Mouse (Mus musculus) heart, postnatal 25 days (tissue): Measurements from ENCODE around the gene Tulp1. TPM values are rescaled to one million over a fixed set of nuclear protein-coding genes. Genes with fewer than 3 reads are reported as not detected.
"Not testable (repeated sequence)": the region's sequence is repeated elsewhere in the genome, so short reads cannot be mapped to it uniquely, and the experiment has no call there.

Experiments
- DNase-seq: peaks from one replicate; pipeline ENCODE4 v3.0.0; 2022; ENCODE audit warnings: low spot score
- intact Hi-C: fragments of 180-260 bp; cut with DNase I; formaldehyde crosslinking; loops from one replicate; pipeline ENCODE4 v1.15.1; 2025
- total RNA-seq, 2 experiments: library from RNA; stranded (reverse); gene quantifications; 2 replicates each; pipeline ENCODE4 v1.2.3; 2021

Tulp1 gene
- total RNA-seq, 2 experiments from 2014 or later, result 0.34 TPM; not detected in 1

GRCm38 (mm10) chr17:28371941-28372340 lies 6.9 kb upstream of the Tulp1 start:
- intact Hi-C loops, result no loop called here
- no peak for DNase-seq

DNA sequence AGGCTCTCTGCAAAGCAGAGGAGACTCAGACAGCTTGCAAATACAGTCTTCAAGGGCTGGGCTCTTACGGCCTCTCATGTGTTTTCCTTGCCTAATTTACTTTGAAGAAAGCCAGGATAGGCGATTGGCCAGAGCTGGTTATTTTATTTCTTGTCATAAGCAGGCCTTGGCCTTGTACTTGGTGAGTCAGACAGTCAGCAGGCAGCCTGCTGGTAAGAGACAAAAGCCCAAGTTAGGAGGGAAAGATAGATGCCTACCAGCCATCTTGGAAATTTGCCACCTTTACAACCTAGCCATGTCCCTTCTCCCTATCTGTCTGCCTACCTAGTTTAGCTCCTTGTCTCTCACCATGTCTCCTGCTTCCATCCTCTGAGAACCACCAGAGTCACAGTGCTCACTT lies 6.3 kb upstream of the Tulp1 start:
- intact Hi-C loops, result no loop called here

DNA sequence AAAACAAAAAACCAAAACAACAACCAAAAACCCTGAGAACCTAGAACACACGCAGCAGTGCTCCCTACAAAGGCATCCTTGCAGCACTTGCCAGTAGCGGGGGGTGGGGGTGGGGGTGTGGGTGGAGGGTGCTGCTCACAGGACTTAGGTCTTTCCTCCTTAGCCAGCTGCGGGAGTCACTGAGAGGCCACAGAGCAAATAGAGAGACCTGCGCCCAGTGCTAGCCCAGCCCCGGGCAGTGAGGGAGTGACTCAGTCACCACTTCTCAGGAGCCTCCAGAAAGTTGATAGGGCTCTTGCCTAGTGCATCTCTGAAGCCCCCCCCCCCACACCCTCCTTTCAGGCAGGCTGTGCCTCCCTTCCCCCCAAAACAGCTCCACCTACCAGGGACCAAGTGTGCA lies 4.0 kb upstream of the Tulp1 start:
- intact Hi-C loops, result loop anchor here (2.0 to 5.0 kb wide), 2 partner anchors 144 to 162 kb away; partner anchors contain the start of gene Def6
- DNase-seq, result no peak

More for the DNA sequence above, 6.3 kb upstream of the Tulp1 start:
- DNase-seq, result no peak

DNA sequence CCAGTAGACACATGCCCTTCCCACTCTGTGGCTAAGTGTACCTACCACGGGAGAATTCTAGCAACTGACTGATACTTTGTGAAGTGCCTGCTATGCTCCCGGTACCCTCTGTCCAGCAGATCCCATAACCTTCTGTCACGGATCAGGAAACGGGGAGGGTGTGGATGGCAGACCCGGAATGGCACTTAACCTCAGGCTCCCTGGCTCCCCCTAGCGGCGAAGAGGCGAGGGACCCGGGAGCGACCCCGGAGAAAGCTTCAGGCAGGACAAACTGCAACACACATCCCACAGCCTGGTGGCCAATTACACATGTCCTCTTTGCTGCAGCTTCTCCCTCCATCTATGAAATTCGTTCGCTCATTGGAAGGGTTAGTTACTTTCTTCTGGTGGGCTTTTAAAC lies 3.4 kb upstream of the Tulp1 start:
- peak; percentile 52 for DNase-seq
- intact Hi-C loops, result loop anchor here (1.0 to 5.0 kb wide), 3 partner anchors 40 to 161 kb away; partner anchors contain the start of genes Def6 and Rpl10a

GRCm38 (mm10) chr17:28363507-28363906 lies 1.5 kb downstream of the Tulp1 start:
- no peak for DNase-seq
- intact Hi-C loops, result no loop called here

DNA sequence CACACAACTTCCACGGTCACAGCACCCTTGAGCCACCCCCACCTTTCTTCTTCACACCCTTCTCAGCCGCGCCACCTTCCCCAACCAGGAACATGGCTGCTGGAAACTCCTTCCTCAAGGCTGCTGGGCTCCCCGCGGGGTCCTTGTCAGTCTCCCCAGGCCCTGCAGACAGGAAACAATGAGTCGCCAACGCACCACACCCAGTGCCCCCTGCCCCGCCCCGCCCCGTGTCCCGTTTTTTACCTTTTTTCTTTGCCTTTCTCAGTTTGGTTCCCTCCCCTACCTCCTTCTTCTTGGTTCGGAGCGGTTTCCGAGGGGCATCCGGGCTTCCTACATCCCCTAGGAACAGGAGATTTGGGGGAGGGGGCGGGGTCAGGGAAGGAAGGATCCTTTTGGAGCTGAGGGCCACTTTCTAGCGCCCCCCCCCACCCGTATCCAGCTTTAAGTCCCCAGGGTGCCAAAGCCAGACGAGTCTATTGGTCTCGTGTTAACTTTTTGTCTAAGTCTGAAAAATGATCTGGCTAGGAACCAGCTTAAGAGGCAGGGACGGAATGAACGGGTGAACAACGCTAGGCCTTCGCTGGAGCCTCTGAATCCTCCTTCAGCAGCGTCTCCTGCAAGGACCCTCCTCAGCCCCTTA lies 2.2 kb downstream of the Tulp1 start:
- no peak for DNase-seq
- intact Hi-C loops, result no loop called here

- no peak for DNase-seq
- intact Hi-C loops, result no loop called here
These were observed 2.9 kb downstream of the Tulp1 start for GRCm38 (mm10) chr17:28361921-28362652.

DNA sequence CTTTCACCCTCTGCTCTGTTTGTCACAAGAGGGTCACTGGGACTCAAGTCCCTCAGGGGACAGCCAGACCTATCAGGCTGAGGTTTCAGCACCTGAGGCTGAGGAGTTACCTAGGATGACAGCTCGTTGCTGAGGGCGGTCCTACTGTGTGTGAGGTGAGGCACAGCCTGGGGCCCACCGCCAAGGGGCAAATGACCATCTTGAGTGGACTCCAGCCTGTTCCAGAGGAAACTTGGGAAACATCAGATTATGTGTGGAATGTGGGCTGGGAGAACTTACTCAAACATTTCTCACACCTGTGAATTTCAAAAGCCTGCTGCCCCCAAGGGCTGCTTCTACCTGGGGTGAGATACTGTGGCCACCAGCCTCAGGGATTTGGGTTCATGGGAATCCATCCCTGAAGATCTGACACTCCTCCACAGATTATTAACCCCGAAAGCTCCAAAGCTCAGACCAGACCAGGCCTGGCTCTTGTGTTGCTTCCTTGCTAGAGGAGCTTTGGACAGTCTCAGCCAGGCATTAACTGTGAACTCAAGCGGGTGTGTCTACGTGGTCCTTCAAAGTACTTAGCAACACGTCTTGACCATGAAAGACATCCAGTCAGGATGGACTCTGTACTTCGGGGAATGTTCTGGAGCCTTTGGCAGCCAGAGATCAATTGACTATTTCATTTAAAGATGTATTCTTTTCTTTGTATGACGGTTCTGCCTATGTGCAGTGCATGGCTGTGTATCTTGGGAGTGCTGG lies 4.3 kb downstream of the Tulp1 start:
- intact Hi-C loops, result no loop called here
- DNase-seq, result no peak

DNA sequence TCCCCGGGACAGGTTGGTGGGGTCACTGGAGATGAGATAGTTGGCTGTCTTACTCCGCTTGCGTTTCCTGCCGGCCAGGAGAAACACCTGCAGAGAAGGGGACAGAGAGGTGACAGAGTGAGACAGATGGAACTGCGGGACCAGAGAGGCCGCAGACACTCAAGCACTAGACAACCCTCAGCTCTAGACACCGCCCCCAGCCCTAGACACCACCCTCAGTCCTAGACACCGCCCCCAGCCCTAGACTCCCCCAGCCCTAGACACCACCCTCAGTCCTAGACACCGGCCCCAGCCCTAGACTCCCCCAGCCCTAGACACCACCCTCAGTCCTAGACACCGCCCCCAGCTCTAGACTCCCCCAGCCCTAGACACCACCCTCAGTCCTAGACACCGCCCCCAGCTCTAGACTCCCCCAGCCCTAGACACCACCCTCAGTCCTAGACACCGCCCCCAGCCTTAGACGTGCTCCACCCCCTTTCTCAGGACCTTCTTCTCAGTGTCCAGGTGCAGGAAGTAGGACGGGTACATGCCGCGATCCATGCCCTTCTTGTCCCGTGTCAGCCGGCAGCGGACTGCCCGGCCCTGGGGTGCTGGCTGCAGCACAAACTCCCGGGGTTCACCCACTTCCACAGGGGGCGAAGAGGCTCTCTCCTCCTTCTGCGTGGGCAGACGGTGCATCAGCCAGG lies 6.3 kb downstream of the Tulp1 start:
- DNase-seq, intact Hi-C loops: not testable (repeated sequence)

DNA sequence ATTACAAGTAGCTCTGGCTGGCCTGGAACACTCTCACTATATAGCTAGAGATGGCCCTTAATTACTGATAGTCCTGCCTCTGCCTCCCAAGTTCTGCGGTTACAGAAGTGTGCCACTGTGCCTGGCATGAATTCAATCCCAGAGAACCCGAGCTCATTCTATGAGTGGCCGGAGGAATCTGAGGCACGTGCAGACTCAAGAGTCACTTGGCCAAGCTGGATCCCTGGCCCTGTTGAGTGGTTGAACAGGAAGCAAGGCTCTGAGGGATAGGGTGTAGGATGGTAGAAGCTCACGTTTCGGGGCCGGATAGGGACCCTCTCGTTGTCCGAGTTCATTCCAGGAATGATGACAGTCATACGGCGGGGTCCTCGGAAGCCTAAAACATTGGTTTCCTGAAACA lies 9.2 kb downstream of the Tulp1 start:
- intact Hi-C loops, result no loop called here
- no peak for DNase-seq

DNA sequence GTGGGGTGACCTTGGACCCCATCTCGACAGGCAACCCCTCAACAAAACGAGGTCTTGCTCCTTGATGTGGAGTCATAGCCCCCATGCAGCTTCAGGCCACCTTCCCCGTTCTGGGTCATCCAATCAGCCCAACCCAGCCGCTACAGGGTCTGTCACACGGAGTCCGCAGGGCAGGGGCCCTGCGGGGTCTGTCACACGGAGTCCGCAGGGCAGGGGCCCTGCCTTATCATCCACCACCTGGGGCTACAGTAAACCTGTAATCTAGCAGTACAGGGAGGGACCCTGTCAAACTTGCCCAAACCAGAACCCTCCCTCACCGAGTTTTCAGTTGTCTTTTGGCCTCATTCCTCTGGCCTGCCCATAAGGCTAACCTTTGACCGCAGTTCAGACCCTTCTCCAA lies 13.0 kb downstream of the Tulp1 start:
- intact Hi-C loops, result no loop called here
- no peak for DNase-seq

GRCm38 (mm10) chr17:28351353-28351890 lies 13.6 kb downstream of the Tulp1 start:
- intact Hi-C loops, result no loop called here

DNA sequence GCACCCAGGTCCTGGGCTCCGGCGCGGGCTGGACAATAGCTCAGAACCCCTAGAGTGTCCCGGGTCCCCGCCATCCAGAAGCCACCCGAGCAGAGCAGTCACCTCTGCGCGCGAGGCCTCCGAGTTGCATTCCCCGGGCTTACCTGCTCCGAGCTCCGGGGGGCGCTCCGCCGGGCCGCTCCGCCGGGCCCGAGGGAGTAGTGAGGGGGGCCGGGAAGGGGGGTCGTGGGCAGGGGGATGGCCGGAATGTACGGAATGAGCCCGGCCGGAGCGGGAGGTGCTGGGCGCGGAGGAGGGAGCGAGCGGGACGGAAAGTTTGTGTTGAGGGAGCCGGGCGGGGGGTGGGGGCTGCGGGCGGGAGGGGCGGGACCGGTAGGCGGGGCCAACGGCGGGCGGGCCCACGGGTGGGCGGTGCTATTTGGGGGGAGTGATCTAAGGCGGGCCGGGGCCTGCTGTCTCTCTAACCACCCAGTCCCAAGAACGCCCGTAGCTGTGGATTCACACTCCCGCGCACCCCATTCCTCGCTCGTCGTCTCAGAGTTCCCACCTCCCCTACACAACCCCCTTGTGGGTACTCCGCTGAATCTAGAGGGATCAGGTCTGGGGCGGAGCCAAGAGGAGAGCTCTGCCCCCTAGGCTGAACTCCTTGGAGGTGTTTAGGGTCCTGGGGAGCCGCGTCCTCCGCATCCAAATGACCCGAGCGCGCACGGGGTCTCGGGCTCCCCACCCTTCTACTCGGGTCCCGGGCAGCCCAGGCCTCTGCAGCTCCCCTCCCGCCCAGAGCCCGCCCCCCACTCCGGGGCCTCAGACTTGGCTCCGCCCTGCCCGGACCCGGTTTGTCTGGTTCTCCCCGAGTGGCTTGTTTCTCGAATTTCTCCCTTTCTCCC lies 14.3 kb downstream of the Tulp1 start, which contains the start of gene Tead3:
Gene Tead3 (minus strand): TSS at position 352 of the 887 bp plus-strand sequence.
- intact Hi-C loops, result no loop called here
- DNase-seq, result peak; percentile 54

More at GRCm38 (mm10) chr17:28351353-28351890, 13.6 kb downstream of the Tulp1 start:
- DNase-seq, result no peak

GRCm38 (mm10) chr17:28349901-28350465 lies 15.0 kb downstream of the Tulp1 start:
- no peak for DNase-seq
- intact Hi-C loops, result no loop called here

- intact Hi-C loops, result no loop called here
- no peak for DNase-seq
These were observed 15.7 kb downstream of the Tulp1 start for GRCm38 (mm10) chr17:28349264-28349880.

DNA sequence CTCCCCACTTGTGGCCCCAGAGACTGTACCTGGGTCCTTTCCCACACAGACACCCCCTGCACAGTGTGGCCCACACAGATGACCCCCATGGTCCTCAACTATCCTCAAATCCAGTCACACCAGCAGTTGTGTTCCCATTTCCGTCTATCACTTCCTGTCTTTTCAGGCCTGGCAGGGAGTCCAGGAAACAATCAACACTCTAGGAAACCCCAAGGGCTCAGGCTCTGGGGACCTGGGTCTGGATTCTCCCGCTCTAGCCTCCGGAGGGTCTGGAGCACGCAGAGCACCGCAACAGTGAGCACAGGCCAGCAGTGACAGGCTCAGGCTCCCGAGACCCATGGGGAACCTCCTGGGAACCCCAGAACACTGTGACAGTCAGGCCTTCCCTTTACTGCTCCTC lies 16.8 kb downstream of the Tulp1 start:
- no peak for DNase-seq
- intact Hi-C loops, result no loop called here

DNA sequence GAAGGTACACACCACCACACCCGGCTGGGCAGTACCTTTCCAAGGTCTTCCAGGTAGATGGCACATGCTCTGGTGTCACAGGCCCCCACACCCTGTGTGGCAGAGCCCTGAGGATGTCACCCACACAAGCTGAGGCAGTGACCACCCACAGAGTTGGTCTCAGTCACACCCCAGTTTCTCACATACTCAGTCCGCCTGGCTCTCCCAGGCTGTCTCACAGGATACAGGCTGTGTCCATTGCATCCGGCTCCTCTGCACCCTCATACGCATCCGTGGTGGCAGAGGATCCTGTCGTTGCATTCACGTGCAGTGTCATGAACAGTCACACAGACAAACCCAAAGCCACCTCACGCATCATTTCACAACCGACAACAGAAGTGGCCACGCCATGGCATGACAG lies 17.7 kb downstream of the Tulp1 start:
- DNase-seq, result no peak
- intact Hi-C loops, result no loop called here

DNA sequence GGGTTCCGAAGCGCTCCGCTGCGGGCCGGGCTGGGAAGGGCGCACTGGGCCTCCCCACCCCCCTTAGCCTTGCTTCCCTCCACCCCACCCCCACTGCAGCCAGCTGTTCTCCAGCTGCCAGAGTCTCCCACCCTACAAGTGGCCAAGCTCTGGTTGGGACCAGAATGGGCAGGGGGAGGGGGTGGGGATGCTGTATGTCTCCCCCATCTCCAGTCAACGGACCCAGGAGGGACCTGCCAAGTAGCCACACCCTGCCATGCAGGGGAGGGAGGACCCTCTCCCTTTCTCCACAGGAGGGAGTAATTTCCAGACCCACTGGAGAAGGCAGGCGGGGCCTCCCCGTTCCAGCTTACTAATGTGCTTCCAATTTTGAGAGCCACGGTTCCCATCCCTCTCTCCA lies 19.1 kb downstream of the Tulp1 start:
- no peak for DNase-seq
- intact Hi-C loops, result no loop called here
